In genomic region chr10:44002995-44003524, GRCm38 (mm10) we compare ENCODE assay signal across 7 mouse cellular contexts.
DNase-seq lines count a peak whose midpoint lies in the region; ATAC-seq and TF ChIP-seq lines count a peak whose summit lies in the region.

No protein-coding gene starts in this region.

- peak overlapping the region; percentile 46 for H3K9ac ChIP-seq in lung, postnatal 0 days (replicated peaks; ENCODE audit: low read depth)
- H3K9ac ChIP-seq in limb, embryonic 12.5 days (replicated peaks) = peak overlapping the region; percentile 56

- peak overlapping the region; percentile 86 for H3K4me3 ChIP-seq in lung, postnatal 0 days (ENCODE audit: low read depth, low read length)
- H3K4me3 ChIP-seq in embryonic fibroblast, embryonic 13.5 days (ENCODE audit: insufficient read depth, low read length) = peak overlapping the region; percentile 52
- H3K4me3 ChIP-seq in limb, embryonic 12.5 days (replicated peaks) = peak overlapping the region; percentile 60
- peak overlapping the region; percentile 81 for H3K4me3 ChIP-seq in small intestine, adult 2 months (ENCODE audit: low read depth, low read length)

- peaks cover 23% of the 10 kb centered on the region; the same call in 1 of the 2 replicates for H3K27me3 ChIP-seq in lung, postnatal 0 days (replicated peaks; ENCODE audit: insufficient read depth, low read length)
- peaks cover 59% of the 10 kb centered on the region for H3K27me3 ChIP-seq in limb, embryonic 12.5 days
- no peaks in the 10 kb centered on the region; the same call in 1 of the 2 replicates for H3K27me3 ChIP-seq in small intestine, adult 2 months (ENCODE audit: control insufficient read depth, insufficient read depth, low read length)

- no peaks in the 10 kb centered on the region for H3K9me3 ChIP-seq in lung, postnatal 0 days (ENCODE audit: low read length)
- no peaks in the 10 kb centered on the region for H3K9me3 ChIP-seq in limb, embryonic 12.5 days

- no peaks in the 10 kb centered on the region for H3K36me3 ChIP-seq in lung, postnatal 0 days (ENCODE audit: insufficient read depth, low read length)
- no peaks in the 10 kb centered on the region for H3K36me3 ChIP-seq in limb, embryonic 12.5 days
- H3K36me3 ChIP-seq in small intestine, adult 2 months (ENCODE audit: control insufficient read depth, insufficient read depth, low read length) = peaks cover 7% of the 10 kb centered on the region

- no peak for DNase-seq in lung, postnatal 0 days (ENCODE audit: low spot score)
- no peak for DNase-seq in lung, postnatal 25 days (ENCODE audit: low spot score)
- DNase-seq in frontal cortex, postnatal 25 days (ENCODE audit: low spot score in 2 of 2) = no peak
- no peak for DNase-seq in cerebellum, adult 11-12 months

- no peak for TF ChIP-seq POLR2A in embryonic fibroblast, embryonic 13.5 days (IDR thresholded peaks at IDR 0.05; ENCODE audit: low read depth, low read length)
- TF ChIP-seq POLR2A in small intestine, adult 2 months (IDR thresholded peaks at IDR 0.05; ENCODE audit: low read depth, low read length) = no peak

- no peak for TF ChIP-seq CTCF in lung, postnatal 0 days (IDR thresholded peaks at IDR 0.05)
- TF ChIP-seq CTCF in embryonic fibroblast, embryonic 13.5 days (IDR thresholded peaks at IDR 0.05; ENCODE audit: borderline replicate concordance, insufficient read depth, low read length) = no peak
- no peak for TF ChIP-seq CTCF in small intestine, adult 2 months (IDR thresholded peaks at IDR 0.05; ENCODE audit: extremely low read depth, insufficient read length, insufficient replicate concordance, low read depth, low read length)

- peak overlapping the region; percentile 73 for H3K4me2 ChIP-seq in lung, postnatal 0 days (replicated peaks; ENCODE audit: low read depth, low read length)
- H3K4me2 ChIP-seq in limb, embryonic 12.5 days = peak overlapping the region; percentile 74

- no peak for TF ChIP-seq EP300 in lung, postnatal 0 days (IDR thresholded peaks at IDR 0.05)

- ATAC-seq in lung, postnatal 0 days = no peak
- ATAC-seq in limb, embryonic 12.5 days (ENCODE audit: insufficient number of reproducible peaks, insufficient read depth, low FRiP score, low TSS enrichment, low read depth) = no peak

- no peaks in the 10 kb centered on the region for H3K4me1 ChIP-seq in lung, postnatal 0 days (ENCODE audit: insufficient read depth, low read depth, low read length)
- H3K4me1 ChIP-seq in embryonic fibroblast, embryonic 13.5 days (ENCODE audit: control insufficient read depth, insufficient read depth, low read length) = peaks cover 4% of the 10 kb centered on the region; the same call in 1 of the 2 replicates
- peaks cover 26% of the 10 kb centered on the region for H3K4me1 ChIP-seq in limb, embryonic 12.5 days (replicated peaks)
- H3K4me1 ChIP-seq in small intestine, adult 2 months (ENCODE audit: control insufficient read depth, insufficient read depth, insufficient read length, low read length) = peaks cover 5% of the 10 kb centered on the region; the same call in 1 of the 2 replicates

- WGBS in lung, postnatal 0 days = 2% methylated on average over 11 of the region's 11 CpGs
- WGBS in limb, embryonic 12.5 days = 3% methylated on average over 11 of the region's 11 CpGs
- WGBS in small intestine, adult 2 months = 2% methylated on average over 11 of the region's 11 CpGs

- no peak overlapping the region for H3K27ac ChIP-seq in lung, postnatal 0 days (ENCODE audit: low read length)
- no peak overlapping the region for H3K27ac ChIP-seq in embryonic fibroblast, embryonic 13.5 days (ENCODE audit: insufficient read depth, low read length)
- no peak overlapping the region for H3K27ac ChIP-seq in limb, embryonic 12.5 days
- peak overlapping the region; percentile 97 for H3K27ac ChIP-seq in small intestine, adult 2 months (ENCODE audit: insufficient read depth, low read depth, low read length)
